Mouse (Mus musculus): ENCODE data around the gene Sympk. TPM values are rescaled to one million over a fixed set of nuclear protein-coding genes. Genes with fewer than 3 reads are reported as not detected.
A peak's percentile ranks its signal among the peaks of the same experiment; 100 is the strongest.
"Not testable (repeated sequence)": the region's sequence is repeated elsewhere in the genome, so short reads cannot be mapped to it uniquely, and the experiment has no call there.

Sympk gene
- polyA plus RNA-seq, 1 experiment from 2014 or later = 9.6 TPM

GRCm38 (mm10) chr7:19069500-19069899 is 45.3 kb downstream of the Sympk start:
- peak; percentile 75 for TF ChIP-seq CTCF (IDR thresholded peaks at IDR 0.05; ENCODE audit: low read depth)
- TF ChIP-seq EP300 (optimal IDR thresholded peaks at IDR 0.05) = no peak
- Histone ChIP-seq H3K4me1 (replicated peaks; ENCODE audit: control insufficient read depth, insufficient read depth) (no peaks in the 10 kb centered on the region), H3K9ac (ENCODE audit: low read length) (no peak overlapping the region), H3K4me3 (ENCODE audit: low read depth, low read length) (no peak overlapping the region), H3K36me3 (ENCODE audit: control insufficient read depth, insufficient read depth, low read length) (no peaks in the 10 kb centered on the region), H3K9me3 (ENCODE audit: control insufficient read depth, low read length) (no peaks in the 10 kb centered on the region), H3K27me3 (ENCODE audit: control insufficient read depth, insufficient read depth, low read length) (no peaks in the 10 kb centered on the region; the same call in 1 of the 2 replicates), H3K4me2 (replicated peaks; ENCODE audit: low read depth) (no peak overlapping the region), H3K27ac (replicated peaks) (no peak overlapping the region)
- ATAC-seq (ENCODE audit: low FRiP score, low TSS enrichment) (no peak), DNase-seq (ENCODE audit: low spot score) (no peak)
- WGBS = 39% methylated on average over 3 of the region's 3 CpGs

GRCm38 (mm10) chr7:19071024-19071423 is 46.8 kb downstream of the Sympk start:
- not testable (repeated sequence) for ATAC-seq (ENCODE audit: low FRiP score, low TSS enrichment); H3K27me3 ChIP-seq (ENCODE audit: control insufficient read depth, insufficient read depth, low read length); DNase-seq (ENCODE audit: low spot score); H3K4me2 ChIP-seq (replicated peaks; ENCODE audit: low read depth); H3K36me3 ChIP-seq (ENCODE audit: control insufficient read depth, insufficient read depth, low read length); H3K27ac ChIP-seq (replicated peaks); H3K4me1 ChIP-seq (replicated peaks; ENCODE audit: control insufficient read depth, insufficient read depth); H3K9me3 ChIP-seq (ENCODE audit: control insufficient read depth, low read length); H3K4me3 ChIP-seq (ENCODE audit: low read depth, low read length); H3K9ac ChIP-seq (ENCODE audit: low read length)
- peak; percentile 53 for TF ChIP-seq CTCF (IDR thresholded peaks at IDR 0.05; ENCODE audit: low read depth)
- 41% methylated on average over 3 of the region's 3 CpGs for WGBS

GRCm38 (mm10) chr7:19073504-19073903 is 49.3 kb downstream of the Sympk start:
- Histone ChIP-seq H3K9ac (ENCODE audit: low read length) (no peak overlapping the region), H3K27me3 (ENCODE audit: control insufficient read depth, insufficient read depth, low read length) (no peaks in the 10 kb centered on the region)
- ATAC-seq (ENCODE audit: low FRiP score, low TSS enrichment) = no peak

GRCm38 (mm10) chr7:19074494-19074893 is 50.3 kb downstream of the Sympk start:
- WGBS = 93% methylated on average over 6 of the region's 6 CpGs
- H3K27me3 ChIP-seq (ENCODE audit: control insufficient read depth, insufficient read depth, low read length) = no peaks in the 10 kb centered on the region
- no peaks in the 10 kb centered on the region for H3K9me3 ChIP-seq (ENCODE audit: control insufficient read depth, low read length)
- no peak overlapping the region for H3K27ac ChIP-seq (replicated peaks)
- no peaks in the 10 kb centered on the region for H3K36me3 ChIP-seq (ENCODE audit: control insufficient read depth, insufficient read depth, low read length)
- TF ChIP-seq CTCF (IDR thresholded peaks at IDR 0.05; ENCODE audit: low read depth) (peak; percentile 49), EP300 (optimal IDR thresholded peaks at IDR 0.05) (no peak)
- no peak overlapping the region for H3K9ac ChIP-seq (ENCODE audit: low read length)
- H3K4me1 ChIP-seq (replicated peaks; ENCODE audit: control insufficient read depth, insufficient read depth) = no peaks in the 10 kb centered on the region; the same call in 1 of the 2 replicates
- H3K4me3 ChIP-seq (ENCODE audit: low read depth, low read length) = no peak overlapping the region
- ATAC-seq (ENCODE audit: low FRiP score, low TSS enrichment) (no peak), DNase-seq (ENCODE audit: low spot score) (no peak)
- no peak overlapping the region for H3K4me2 ChIP-seq (replicated peaks; ENCODE audit: low read depth)

More at GRCm38 (mm10) chr7:19073504-19073903, 49.3 kb downstream of the Sympk start:
- H3K27ac ChIP-seq (replicated peaks) = no peak overlapping the region
- no peak overlapping the region for H3K4me2 ChIP-seq (replicated peaks; ENCODE audit: low read depth)
- no peak for DNase-seq (ENCODE audit: low spot score)
- H3K4me3 ChIP-seq (ENCODE audit: low read depth, low read length) = no peak overlapping the region
- no peaks in the 10 kb centered on the region; the same call in 1 of the 2 replicates for H3K4me1 ChIP-seq (replicated peaks; ENCODE audit: control insufficient read depth, insufficient read depth)
- H3K9me3 ChIP-seq (ENCODE audit: control insufficient read depth, low read length) = no peaks in the 10 kb centered on the region
- no peaks in the 10 kb centered on the region for H3K36me3 ChIP-seq (ENCODE audit: control insufficient read depth, insufficient read depth, low read length)
- 79% methylated on average over 9 of the region's 9 CpGs for WGBS
- TF ChIP-seq CTCF (IDR thresholded peaks at IDR 0.05; ENCODE audit: low read depth) (peak; percentile 73), EP300 (optimal IDR thresholded peaks at IDR 0.05) (no peak)

GRCm38 (mm10) chr7:19075231-19075630 is 51.1 kb downstream of the Sympk start:
- Histone ChIP-seq H3K4me2 (replicated peaks; ENCODE audit: low read depth) (peak overlapping the region; percentile 78), H3K4me3 (ENCODE audit: low read depth, low read length) (peak overlapping the region; percentile 67), H3K9me3 (ENCODE audit: control insufficient read depth, low read length) (no peaks in the 10 kb centered on the region), H3K4me1 (replicated peaks; ENCODE audit: control insufficient read depth, insufficient read depth) (no peaks in the 10 kb centered on the region; the same call in 1 of the 2 replicates), H3K27ac (replicated peaks) (no peak overlapping the region), H3K9ac (ENCODE audit: low read length) (peak overlapping the region; percentile 45; the same call in 1 of the 2 replicates), H3K27me3 (ENCODE audit: control insufficient read depth, insufficient read depth, low read length) (no peaks in the 10 kb centered on the region), H3K36me3 (ENCODE audit: control insufficient read depth, insufficient read depth, low read length) (peaks cover 3% of the 10 kb centered on the region)
- DNase-seq (ENCODE audit: low spot score) = no peak
- TF ChIP-seq CTCF (IDR thresholded peaks at IDR 0.05; ENCODE audit: low read depth) (no peak), EP300 (optimal IDR thresholded peaks at IDR 0.05) (no peak)
- ATAC-seq (ENCODE audit: low FRiP score, low TSS enrichment) = no peak
- WGBS = 61% methylated on average over 5 of the region's 5 CpGs

GRCm38 (mm10) chr7:19075723-19076585 is 51.8 kb downstream of the Sympk start, which contains the start of gene Dmwd:
TSS of gene Dmwd (plus strand) at chr7:19076227.
- H3K27ac ChIP-seq (replicated peaks) = peak within 1 kb of the TSS; percentile 87
- peak within 1 kb of the TSS; percentile 93 for H3K9ac ChIP-seq (ENCODE audit: low read length)
- H3K4me1 ChIP-seq (replicated peaks; ENCODE audit: control insufficient read depth, insufficient read depth) = no peaks in the 10 kb centered on the region; the same call in 1 of the 2 replicates
- ATAC-seq (ENCODE audit: low FRiP score, low TSS enrichment) (peak; percentile 96), DNase-seq (ENCODE audit: low spot score) (peak; percentile 90)
- H3K27me3 ChIP-seq (ENCODE audit: control insufficient read depth, insufficient read depth, low read length) = no peaks in the 10 kb centered on the region
- no peaks in the 10 kb centered on the region for H3K9me3 ChIP-seq (ENCODE audit: control insufficient read depth, low read length)
- peaks cover 9% of the 10 kb centered on the region for H3K36me3 ChIP-seq (ENCODE audit: control insufficient read depth, insufficient read depth, low read length)
- peak within 1 kb of the TSS; percentile 78 for H3K4me2 ChIP-seq (replicated peaks; ENCODE audit: low read depth)
- H3K4me3 ChIP-seq (ENCODE audit: low read depth, low read length) = peak within 1 kb of the TSS; percentile 67
- WGBS = 1% methylated on average over 57 of the region's 91 CpGs
- TF ChIP-seq CTCF (IDR thresholded peaks at IDR 0.05; ENCODE audit: low read depth) (no peak), EP300 (optimal IDR thresholded peaks at IDR 0.05) (no peak)

Data from stomach, postnatal 0 days (tissue).